Mouse (Mus musculus): Measurements from ENCODE around the gene Ube2l6.

The Ube2l6 gene

GRCm38 (mm10) chr2:84837817-84838592 lies 39.4 kb downstream of the Ube2l6 start:
- peak; percentile 39 to 41 for DNase-seq (ENCODE audit: low spot score in 2 of 2)

GRCm38 (mm10) chr2:84838593-84838949 lies 39.9 kb downstream of the Ube2l6 start, which contains the start of gene Slc43a1:
Gene Slc43a1 (plus strand): TSS chr2:84838850.
- DNase-seq (ENCODE audit: low spot score in 2 of 2): no peak

- peak in 1 of 2 experiments; percentile 27 for DNase-seq (ENCODE audit: low spot score in 2 of 2)
Measured at GRCm38 (mm10) chr2:84838993-84839980, 40.7 kb downstream of the Ube2l6 start.

- DNase-seq (ENCODE audit: low spot score in 2 of 2): peak; percentile 49 to 58
Measured at GRCm38 (mm10) chr2:84840016-84840747, 41.6 kb downstream of the Ube2l6 start.

GRCm38 (mm10) chr2:84840748-84841563 lies 42.3 kb downstream of the Ube2l6 start:
- DNase-seq (ENCODE audit: low spot score in 2 of 2): peak in 1 of 2 experiments; percentile 30

- peak in 1 of 2 experiments; percentile 29 for DNase-seq (ENCODE audit: low spot score in 2 of 2)
Measured at GRCm38 (mm10) chr2:84841905-84842304, 43.3 kb downstream of the Ube2l6 start.

- peak; percentile 36 to 37 for DNase-seq (ENCODE audit: low spot score in 2 of 2)
Measured at GRCm38 (mm10) chr2:84843654-84844053, 45.0 kb downstream of the Ube2l6 start.

GRCm38 (mm10) chr2:84845226-84845625 lies 46.6 kb downstream of the Ube2l6 start:
- DNase-seq (ENCODE audit: low spot score in 2 of 2): no peak

GRCm38 (mm10) chr2:84850407-84851129 lies 51.9 kb downstream of the Ube2l6 start:
- no peak for DNase-seq (ENCODE audit: low spot score in 2 of 2)

- DNase-seq (ENCODE audit: low spot score in 2 of 2): no peak
Measured at GRCm38 (mm10) chr2:84851130-84852040, 52.8 kb downstream of the Ube2l6 start.

GRCm38 (mm10) chr2:84855732-84856131 lies 57.1 kb downstream of the Ube2l6 start:
- DNase-seq (ENCODE audit: low spot score in 2 of 2): peak; percentile 48 to 65

GRCm38 (mm10) chr2:84858551-84858950 lies 59.9 kb downstream of the Ube2l6 start:
- DNase-seq (ENCODE audit: low spot score in 2 of 2): no peak

Data from thymus, postnatal 10 days (tissue).